Mouse (Mus musculus): ENCODE measurements around the gene Asprv1. TPM values are rescaled to one million over a fixed set of nuclear protein-coding genes. Genes with fewer than 3 reads are reported as not detected.

Asprv1 gene
- polyA plus RNA-seq, 2 experiments: 0.28 to 0.33 TPM

GRCm38 (mm10) chr6:86593146-86593897 is 34.6 kb upstream of the Asprv1 start:
- 48% methylated on average over 10 of the region's 10 CpGs for WGBS (ENCODE audit: insufficient replicate concordance)
- peak; percentile 59 for TF ChIP-seq CTCF (IDR thresholded peaks at IDR 0.05; ENCODE audit: low read depth)
- TF ChIP-seq EP300 (IDR thresholded peaks at IDR 0.05; ENCODE audit: low read depth): no peak
- no peak overlapping the region for H3K9ac ChIP-seq (replicated peaks)
- DNase-seq (ENCODE audit: low read depth in 3 of 3, low spot score in 3 of 3) (no peak), ATAC-seq (ENCODE audit: insufficient read depth) (no peak)
- no peak overlapping the region for H3K4me3 ChIP-seq (ENCODE audit: insufficient read depth in 1 of 2, low read depth in 2 of 2, low read length in 2 of 2)
- no peak overlapping the region for H3K27ac ChIP-seq
- H3K4me2 ChIP-seq (ENCODE audit: low read depth): no peak overlapping the region
- H3K9me3 ChIP-seq (ENCODE audit: control insufficient read depth, low read length): no peaks in the 10 kb centered on the region
- H3K4me1 ChIP-seq (replicated peaks; ENCODE audit: control insufficient read depth in 2 of 2, insufficient read depth in 2 of 2, low read length in 1 of 2): peaks cover 0 to 4% of the 10 kb centered on the region in 2 experiments; a peak in 2 of 4 replicates
- no peaks in the 10 kb centered on the region for H3K36me3 ChIP-seq (replicated peaks; ENCODE audit: control insufficient read depth, insufficient read depth, low read depth)
- H3K27me3 ChIP-seq (ENCODE audit: control insufficient read depth, insufficient read depth, low read length): no peaks in the 10 kb centered on the region

DNA sequence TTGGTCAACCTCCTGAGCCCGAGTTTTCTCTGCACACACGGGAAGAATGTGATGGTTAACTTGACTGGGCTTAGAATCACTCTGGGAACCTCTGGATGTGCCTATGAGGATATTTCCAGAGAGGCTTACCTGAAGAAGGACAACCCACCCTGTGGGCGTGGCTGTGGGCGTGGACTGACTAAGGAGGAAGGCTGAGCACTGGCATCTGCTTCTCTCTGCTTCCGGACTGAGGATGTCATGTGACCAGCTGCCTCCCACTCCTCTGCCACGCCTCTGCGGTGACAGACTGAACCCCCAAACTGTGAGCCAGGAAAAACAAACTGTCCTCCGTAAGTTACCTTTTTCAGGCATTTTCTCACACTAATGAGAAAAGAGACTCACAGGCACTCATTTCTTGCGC is 33.3 kb upstream of the Asprv1 start:
- no peaks in the 10 kb centered on the region for H3K27me3 ChIP-seq (ENCODE audit: control insufficient read depth, insufficient read depth, low read length)
- H3K4me2 ChIP-seq (ENCODE audit: low read depth): peak overlapping the region; percentile 57
- H3K9me3 ChIP-seq (ENCODE audit: control insufficient read depth, low read length): no peaks in the 10 kb centered on the region
- H3K27ac ChIP-seq: no peak overlapping the region
- 16% methylated on average over 9 of the region's 9 CpGs for WGBS (ENCODE audit: insufficient replicate concordance)
- peak overlapping the region; percentile 33 to 53 for H3K4me3 ChIP-seq (ENCODE audit: insufficient read depth in 1 of 2, low read depth in 2 of 2, low read length in 2 of 2)
- TF ChIP-seq EP300 (IDR thresholded peaks at IDR 0.05; ENCODE audit: low read depth) (no peak), CTCF (IDR thresholded peaks at IDR 0.05; ENCODE audit: low read depth) (no peak)
- H3K4me1 ChIP-seq (replicated peaks; ENCODE audit: control insufficient read depth in 2 of 2, insufficient read depth in 2 of 2, low read length in 1 of 2): peaks cover 9 to 14% of the 10 kb centered on the region in 2 experiments; a peak in 3 of 4 replicates
- DNase-seq (ENCODE audit: low read depth in 3 of 3, low spot score in 3 of 3) (peak; percentile 56 to 65 (median 63)), ATAC-seq (ENCODE audit: insufficient read depth) (peak; percentile 54; the same call in 1 of the 2 replicates)
- no peaks in the 10 kb centered on the region for H3K36me3 ChIP-seq (replicated peaks; ENCODE audit: control insufficient read depth, insufficient read depth, low read depth)
- 0 out of 2 replicates have a peak overlapping the region, but pooled peaks have one; percentile 13 for H3K9ac ChIP-seq (replicated peaks)

GRCm38 (mm10) chr6:86595865-86596440 is 32.0 kb upstream of the Asprv1 start:
- H3K9ac ChIP-seq (replicated peaks): no peak overlapping the region
- H3K27ac ChIP-seq: no peak overlapping the region
- TF ChIP-seq EP300 (IDR thresholded peaks at IDR 0.05; ENCODE audit: low read depth): no peak
- 65% methylated on average over 17 of the region's 17 CpGs for WGBS (ENCODE audit: insufficient replicate concordance)
- peaks cover 19 to 24% of the 10 kb centered on the region in 2 experiments for H3K4me1 ChIP-seq (replicated peaks; ENCODE audit: control insufficient read depth in 2 of 2, insufficient read depth in 2 of 2, low read length in 1 of 2)
- no peak overlapping the region for H3K4me3 ChIP-seq (ENCODE audit: insufficient read depth in 1 of 2, low read depth in 2 of 2, low read length in 2 of 2)
- ATAC-seq (ENCODE audit: insufficient read depth): no peak
- DNase-seq (ENCODE audit: low read depth in 3 of 3, low spot score in 3 of 3): no peak
- H3K4me2 ChIP-seq (ENCODE audit: low read depth): no peak overlapping the region
- no peaks in the 10 kb centered on the region for H3K27me3 ChIP-seq (ENCODE audit: control insufficient read depth, insufficient read depth, low read length)
- H3K9me3 ChIP-seq (ENCODE audit: control insufficient read depth, low read length): no peaks in the 10 kb centered on the region
- H3K36me3 ChIP-seq (replicated peaks; ENCODE audit: control insufficient read depth, insufficient read depth, low read depth): no peaks in the 10 kb centered on the region

DNA sequence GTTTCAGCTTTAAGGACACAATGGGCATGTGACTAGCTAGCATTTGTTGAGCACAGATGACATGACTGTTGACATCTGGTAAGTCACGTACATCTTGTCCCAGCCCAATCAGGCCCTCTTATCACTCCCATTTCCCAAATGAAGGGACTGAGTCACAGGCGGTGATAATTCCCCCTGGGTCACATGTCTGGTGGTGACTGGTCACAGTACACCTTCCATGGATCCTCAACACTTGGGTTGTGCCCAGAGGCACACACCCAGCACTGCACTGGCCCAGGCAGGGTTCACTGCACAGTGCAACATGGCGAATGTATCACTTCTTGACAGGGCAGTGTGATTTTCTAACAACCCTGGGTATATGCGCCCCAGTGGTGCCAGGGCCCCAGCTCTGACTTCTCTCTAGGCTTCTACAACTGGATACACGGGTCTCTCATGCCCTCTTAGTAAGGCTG is 29.2 kb upstream of the Asprv1 start:
- Histone ChIP-seq H3K4me3 (ENCODE audit: insufficient read depth in 1 of 2, low read depth in 2 of 2, low read length in 2 of 2) (no peak overlapping the region), H3K4me1 (replicated peaks; ENCODE audit: control insufficient read depth in 2 of 2, insufficient read depth in 2 of 2, low read length in 1 of 2) (peaks cover 19 to 24% of the 10 kb centered on the region in 2 experiments), H3K9ac (replicated peaks) (no peak overlapping the region), H3K27ac (peak overlapping the region; percentile 28), H3K27me3 (ENCODE audit: control insufficient read depth, insufficient read depth, low read length) (no peaks in the 10 kb centered on the region), H3K36me3 (replicated peaks; ENCODE audit: control insufficient read depth, insufficient read depth, low read depth) (no peaks in the 10 kb centered on the region), H3K9me3 (ENCODE audit: control insufficient read depth, low read length) (no peaks in the 10 kb centered on the region), H3K4me2 (ENCODE audit: low read depth) (no peak overlapping the region)
- DNase-seq (ENCODE audit: low read depth in 3 of 3, low spot score in 3 of 3) (no peak), ATAC-seq (ENCODE audit: insufficient read depth) (peak; percentile 47; the same call in 1 of the 2 replicates)
- WGBS (ENCODE audit: insufficient replicate concordance): 58% methylated on average over 5 of the region's 5 CpGs
- TF ChIP-seq CTCF (IDR thresholded peaks at IDR 0.05; ENCODE audit: low read depth) (no peak), EP300 (IDR thresholded peaks at IDR 0.05; ENCODE audit: low read depth) (no peak)

DNA sequence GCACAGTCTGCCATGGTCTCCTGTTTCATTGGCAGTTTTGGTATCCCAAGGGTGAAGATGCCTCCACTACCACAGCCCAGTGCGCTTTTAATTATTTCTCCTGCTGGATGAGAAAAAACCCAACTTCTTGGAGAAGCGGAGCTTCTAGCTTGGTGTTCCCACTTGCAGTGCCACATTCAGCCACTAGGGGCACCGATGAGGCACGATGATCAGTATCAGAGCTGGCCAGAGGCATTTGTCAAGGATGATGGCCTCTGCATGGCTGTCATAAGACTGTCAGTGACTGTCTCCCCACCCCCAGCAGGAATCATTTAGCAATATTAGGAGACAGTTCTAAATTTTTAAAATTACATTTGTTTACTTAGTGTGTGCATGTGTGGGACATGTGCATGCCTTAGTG is 28.8 kb upstream of the Asprv1 start:
- peak; percentile 11; the same call in 1 of the 2 replicates for TF ChIP-seq EP300 (IDR thresholded peaks at IDR 0.05; ENCODE audit: low read depth)
- TF ChIP-seq CTCF (IDR thresholded peaks at IDR 0.05; ENCODE audit: low read depth): peak; percentile 99
- 15% methylated on average over 4 of the region's 4 CpGs for WGBS (ENCODE audit: insufficient replicate concordance)
- peak; percentile 64 to 72 (median 65) for DNase-seq (ENCODE audit: low read depth in 3 of 3, low spot score in 3 of 3)
- Histone ChIP-seq H3K27ac (peak overlapping the region; percentile 28), H3K27me3 (ENCODE audit: control insufficient read depth, insufficient read depth, low read length) (no peaks in the 10 kb centered on the region), H3K4me3 (ENCODE audit: insufficient read depth in 1 of 2, low read depth in 2 of 2, low read length in 2 of 2) (no peak overlapping the region), H3K4me1 (replicated peaks; ENCODE audit: control insufficient read depth in 2 of 2, insufficient read depth in 2 of 2, low read length in 1 of 2) (peaks cover 19 to 24% of the 10 kb centered on the region in 2 experiments), H3K9me3 (ENCODE audit: control insufficient read depth, low read length) (no peaks in the 10 kb centered on the region), H3K9ac (replicated peaks) (no peak overlapping the region), H3K4me2 (ENCODE audit: low read depth) (no peak overlapping the region), H3K36me3 (replicated peaks; ENCODE audit: control insufficient read depth, insufficient read depth, low read depth) (no peaks in the 10 kb centered on the region)
- peak; percentile 59 for ATAC-seq (ENCODE audit: insufficient read depth)
